Mouse (Mus musculus): Measurements from ENCODE around the gene Rbfox1. TPM values are rescaled to one million over a fixed set of nuclear protein-coding genes. Genes with fewer than 3 reads are reported as not detected.

Gene Rbfox1
- total RNA-seq, 2 experiments from 2014 or later, result 105 to 113 TPM

DNA sequence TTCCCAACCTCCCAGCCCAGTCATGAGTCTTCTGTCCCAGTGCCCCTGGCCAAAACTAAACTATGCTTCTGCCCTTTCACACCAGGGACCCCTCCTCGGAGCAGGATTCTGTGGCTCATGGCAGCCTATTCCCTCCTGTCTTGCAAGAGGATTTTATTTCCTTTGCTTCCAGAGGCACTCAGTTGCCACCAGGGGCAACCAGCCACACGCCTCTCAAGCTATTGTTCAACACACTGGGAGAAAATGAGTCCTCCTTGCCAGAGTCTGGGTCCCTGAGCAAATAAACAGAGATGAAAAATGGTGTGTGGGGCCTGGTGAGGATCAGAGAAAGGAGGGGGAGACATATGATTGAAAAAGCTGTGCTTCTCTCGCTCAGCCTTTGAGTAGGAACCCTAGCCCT lies 327.8 kb downstream of the Rbfox1 start:
- no peak for DNase-seq

DNA sequence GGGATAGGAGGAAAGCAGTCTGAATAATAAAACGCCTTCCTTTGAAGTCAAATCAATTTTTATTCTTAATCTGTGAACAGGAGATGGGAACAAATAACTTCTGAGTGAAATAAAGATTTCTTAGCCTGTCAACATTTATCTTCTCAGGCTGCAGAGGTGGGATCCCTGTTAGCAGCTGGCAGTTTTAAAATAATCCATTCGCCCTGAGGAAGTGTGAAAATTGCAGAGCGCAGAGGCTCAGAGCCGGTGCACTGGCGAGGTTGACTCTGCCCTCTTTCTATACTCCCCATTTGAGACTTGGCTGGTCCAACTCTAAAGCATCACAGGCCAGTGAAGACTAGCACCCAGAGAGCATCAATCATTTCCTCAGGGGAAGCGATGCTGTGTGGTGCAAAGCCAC lies 342.3 kb downstream of the Rbfox1 start:
- no peak for DNase-seq

- no peak for DNase-seq
Measured at GRCm38 (mm10) chr16:6232966-6233365, 347.8 kb downstream of the Rbfox1 start.

GRCm38 (mm10) chr16:6241393-6241792 lies 356.2 kb downstream of the Rbfox1 start:
- no peak for DNase-seq

GRCm38 (mm10) chr16:6242468-6242867 lies 357.3 kb downstream of the Rbfox1 start:
- DNase-seq, result no peak

DNA sequence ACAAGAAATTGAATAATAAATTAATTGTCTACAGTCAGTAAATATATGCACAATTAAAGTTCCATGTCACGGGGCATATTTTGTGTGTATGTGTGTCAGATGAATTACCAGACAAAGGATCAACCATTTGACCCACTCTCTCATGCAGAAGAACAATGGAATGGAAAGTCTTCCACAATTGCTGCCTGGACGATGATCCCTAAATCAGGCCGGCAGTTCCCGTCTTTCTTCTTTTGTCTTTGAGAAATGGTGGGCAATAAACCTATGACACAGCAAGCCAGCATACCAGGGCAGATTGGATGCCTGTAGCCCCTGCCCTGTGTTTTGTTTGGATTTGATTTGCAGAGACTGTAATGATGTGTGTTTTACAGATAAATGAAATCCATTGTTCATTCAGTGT lies 362.4 kb downstream of the Rbfox1 start:
- no peak for DNase-seq

GRCm38 (mm10) chr16:6264557-6264956 lies 379.4 kb downstream of the Rbfox1 start:
- no peak for DNase-seq

DNA sequence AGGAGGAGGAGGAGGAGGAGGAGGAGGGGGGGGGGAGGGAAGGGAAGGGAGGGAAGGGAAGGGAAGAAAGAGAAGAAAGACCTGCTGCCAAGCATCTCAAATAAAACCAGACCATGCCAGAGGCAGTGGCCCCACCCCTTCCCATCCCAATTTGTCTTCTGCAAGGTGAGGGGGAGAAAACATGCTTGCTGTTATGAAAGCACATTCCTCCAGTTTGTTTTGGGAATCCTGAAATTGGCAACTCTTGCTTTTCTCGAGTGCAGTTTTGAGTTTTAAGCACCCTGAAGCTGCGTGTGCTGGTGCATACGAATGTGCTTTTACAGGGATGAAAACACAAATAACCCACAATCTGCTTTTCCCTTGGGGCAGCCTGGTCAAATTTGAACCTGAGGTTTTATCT lies 380.5 kb downstream of the Rbfox1 start:
- no peak for DNase-seq

DNA sequence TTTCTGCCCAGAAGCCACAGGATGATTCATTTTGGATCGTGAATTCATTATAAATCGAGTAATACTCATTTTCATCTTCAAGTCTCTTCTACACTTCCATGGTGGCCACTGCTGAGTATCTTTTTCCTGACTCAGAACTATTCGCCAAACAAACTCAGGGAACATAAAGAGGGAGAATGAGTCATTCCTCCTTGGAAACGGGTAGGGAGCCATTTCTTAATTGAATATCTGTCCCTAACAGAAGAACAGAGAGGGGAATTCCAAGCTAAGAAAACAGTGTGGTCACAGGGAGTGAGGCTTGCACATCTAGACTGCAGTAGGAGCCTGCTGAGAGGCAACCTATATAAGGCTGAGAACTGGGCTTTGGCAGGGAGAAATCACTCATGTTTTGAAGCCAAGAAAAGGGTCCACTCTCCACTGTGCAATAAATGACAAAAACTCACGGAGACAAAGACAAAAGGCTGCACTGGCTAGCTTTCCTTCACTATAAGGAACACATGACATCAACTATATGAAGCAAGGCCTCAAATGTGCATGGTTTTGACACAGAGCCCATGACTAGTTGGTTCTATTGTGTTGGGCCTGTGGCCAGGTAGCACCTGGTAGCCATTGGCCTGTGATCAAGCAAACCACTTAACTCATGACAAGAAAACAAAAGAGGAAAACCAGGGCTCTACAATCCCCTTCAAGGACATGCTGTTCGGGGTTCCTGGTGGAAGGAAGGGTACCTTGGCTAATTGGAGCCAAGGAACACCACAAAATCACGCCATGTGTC lies 386.6 kb downstream of the Rbfox1 start:
- DNase-seq, result no peak

- no peak for DNase-seq
Measured at GRCm38 (mm10) chr16:6283496-6283895, 398.3 kb downstream of the Rbfox1 start.

DNA sequence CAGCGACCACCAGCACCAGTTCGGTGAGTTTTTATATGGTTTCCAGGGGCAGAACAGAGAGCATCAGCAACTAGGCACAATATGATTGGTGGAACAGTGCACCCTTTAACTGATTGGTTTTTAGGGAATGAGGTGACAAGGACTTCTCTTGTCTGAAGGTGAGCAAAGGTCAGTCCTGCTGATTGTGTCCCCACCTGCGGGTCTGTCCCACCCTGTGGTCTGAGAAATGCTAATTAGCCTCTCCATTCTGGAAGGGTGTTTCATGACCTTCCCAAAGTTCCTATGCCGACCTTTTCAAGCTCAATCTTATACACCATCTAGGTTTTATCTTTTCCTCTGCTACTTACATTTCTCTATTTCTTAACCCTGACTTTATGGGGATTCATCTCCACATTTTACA lies 399.2 kb downstream of the Rbfox1 start:
- DNase-seq, result no peak

- DNase-seq, result no peak
Measured at GRCm38 (mm10) chr16:6287699-6288098, 402.5 kb downstream of the Rbfox1 start.

DNA sequence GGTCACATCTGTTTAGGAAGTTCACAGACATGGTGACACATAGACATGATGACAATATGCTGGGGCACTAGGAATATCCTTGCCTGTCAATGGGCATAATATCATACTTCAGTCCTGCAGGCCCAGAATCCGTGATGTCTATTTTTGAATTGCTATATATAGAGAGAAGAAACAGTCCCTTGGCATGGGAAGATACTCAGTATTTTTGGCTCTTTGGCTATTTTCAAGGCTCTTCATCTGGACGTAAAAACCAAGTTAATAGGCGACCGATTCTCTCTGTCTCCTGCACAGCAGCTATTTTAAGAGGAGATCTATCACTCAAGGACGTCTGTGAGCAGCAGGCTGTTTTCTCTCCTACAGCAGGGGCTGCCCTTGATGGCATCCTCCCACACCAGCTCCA lies 415.0 kb downstream of the Rbfox1 start:
- no peak for DNase-seq

GRCm38 (mm10) chr16:6303082-6303481 lies 417.9 kb downstream of the Rbfox1 start:
- no peak for DNase-seq

- no peak for DNase-seq
Measured at GRCm38 (mm10) chr16:6309940-6310339, 424.8 kb downstream of the Rbfox1 start.

DNA sequence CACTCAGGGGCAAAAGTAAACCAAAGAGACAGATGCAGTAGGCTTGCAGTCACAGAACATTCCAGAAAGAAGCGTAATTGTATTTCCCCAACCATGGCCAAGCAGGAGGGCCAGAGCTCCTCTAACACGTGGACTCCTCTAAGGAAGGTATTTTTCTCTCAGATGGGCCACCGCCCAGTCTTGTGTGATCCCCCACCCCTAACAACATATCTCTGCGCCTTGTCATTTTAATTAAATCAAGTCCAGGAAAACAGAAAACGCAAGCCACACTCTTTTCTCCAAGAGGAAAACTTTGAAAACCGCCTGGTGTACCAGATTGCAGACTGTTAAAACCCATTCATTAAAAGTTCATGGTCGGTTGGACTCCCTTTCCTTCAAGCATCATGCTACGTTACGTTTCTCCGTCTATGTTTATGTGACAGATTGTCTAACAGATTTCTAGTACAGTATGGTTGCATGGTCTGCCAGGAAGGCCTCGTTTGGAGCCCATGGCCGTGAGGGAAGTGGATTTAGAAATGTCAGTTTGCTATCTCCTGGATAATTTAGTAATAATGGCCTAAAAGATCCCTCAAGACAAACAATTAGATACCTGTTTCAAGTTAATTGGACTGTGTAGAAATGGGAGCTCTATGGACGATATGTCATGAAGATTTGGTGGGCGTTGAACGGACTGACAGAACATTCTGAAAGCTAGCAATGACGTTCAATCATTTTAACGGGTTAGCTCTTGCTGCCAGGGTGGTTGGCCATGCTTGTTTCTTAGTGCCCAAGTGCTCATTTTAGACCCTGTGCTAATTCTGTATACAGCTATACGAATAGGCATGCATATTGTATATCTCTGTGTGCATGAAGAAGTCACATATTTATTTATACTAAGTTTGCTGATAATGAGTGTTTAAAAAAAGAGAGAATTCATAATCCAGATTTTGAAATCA lies 425.9 kb downstream of the Rbfox1 start:
- no peak for DNase-seq

GRCm38 (mm10) chr16:6313689-6314088 lies 428.5 kb downstream of the Rbfox1 start:
- no peak for DNase-seq

- DNase-seq, result no peak
Measured at GRCm38 (mm10) chr16:6324832-6325231, 439.7 kb downstream of the Rbfox1 start.

DNA sequence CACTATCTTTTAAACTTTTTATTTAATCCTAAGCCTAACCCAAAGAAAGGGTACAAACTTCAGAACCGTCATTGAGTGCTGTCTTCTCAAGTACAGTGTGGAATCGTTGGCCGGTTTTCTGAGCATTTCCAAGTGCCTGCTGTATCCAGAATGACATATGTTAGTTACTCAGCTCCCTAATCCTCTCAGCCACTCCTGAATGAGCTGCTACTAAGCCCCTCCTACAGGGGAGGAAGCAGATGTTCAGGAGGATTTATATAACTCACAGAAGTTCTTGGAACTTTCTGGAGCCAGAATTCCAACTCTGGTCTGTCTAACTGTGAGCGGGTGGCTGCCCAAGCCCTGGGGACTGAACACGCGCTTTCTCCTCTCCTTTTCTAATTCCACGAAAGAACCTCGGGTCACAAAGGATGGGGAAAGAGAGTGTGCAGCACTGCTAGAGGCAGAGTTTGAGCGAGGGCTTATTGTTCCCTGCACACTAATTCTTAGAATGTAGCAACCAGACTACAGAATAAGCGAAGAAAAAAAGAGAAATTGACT lies 446.3 kb downstream of the Rbfox1 start:
- DNase-seq, result no peak

DNA sequence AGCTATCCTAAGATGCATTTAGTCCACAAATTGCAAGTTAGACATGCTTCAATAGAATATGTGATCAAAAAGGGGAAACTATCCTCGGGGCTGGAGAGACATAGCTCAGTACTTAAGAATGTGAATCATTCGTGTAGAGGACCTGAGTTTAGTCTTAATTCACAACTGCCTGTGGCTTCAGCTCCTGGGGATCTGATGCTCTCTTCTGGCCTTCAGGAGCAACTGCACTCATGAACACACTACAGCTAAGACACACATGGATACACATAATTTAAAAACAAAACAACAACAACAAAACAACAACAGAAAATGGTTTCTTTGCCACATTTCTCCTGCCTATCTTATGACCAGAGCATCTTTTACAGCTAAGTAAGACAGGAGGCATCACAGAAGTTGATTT lies 448.1 kb downstream of the Rbfox1 start:
- no peak for DNase-seq

GRCm38 (mm10) chr16:6348103-6348502 lies 462.9 kb downstream of the Rbfox1 start:
- no peak for DNase-seq

DNA sequence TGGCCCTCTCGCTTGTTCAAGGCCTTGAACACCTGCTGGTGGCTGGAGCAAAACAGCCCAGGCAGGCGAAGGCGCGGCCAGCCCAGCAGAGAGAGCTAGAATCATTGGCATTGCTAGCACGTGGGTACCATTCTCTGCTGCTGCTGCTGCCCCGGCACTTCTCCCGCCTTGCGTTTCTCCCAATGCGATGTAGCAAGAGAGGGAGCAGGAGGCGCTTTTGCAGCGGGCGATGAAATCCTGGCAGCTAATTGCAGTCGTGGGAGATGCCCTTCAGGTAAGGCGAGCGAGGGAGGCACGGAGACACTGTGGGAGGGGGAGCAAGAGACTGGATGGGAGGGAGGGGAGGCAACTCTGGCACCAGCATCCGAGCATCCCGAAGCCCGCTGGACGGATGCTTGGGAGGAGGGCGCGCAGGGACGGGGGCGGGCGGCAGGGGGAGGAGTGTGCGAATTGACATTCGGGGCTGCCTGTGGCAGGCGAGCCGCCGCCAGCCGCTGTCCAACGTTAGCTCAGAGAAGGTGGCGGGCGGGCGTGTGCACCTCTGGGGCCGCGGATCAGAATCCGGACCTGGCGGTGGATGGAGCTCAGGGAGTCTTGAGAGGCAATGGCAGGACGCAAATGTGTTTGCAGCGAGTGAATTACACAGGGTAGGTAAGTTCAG lies 463.6 kb downstream of the Rbfox1 start:
- DNase-seq, result no peak

- DNase-seq, result no peak
Measured at GRCm38 (mm10) chr16:6349381-6349780, 464.2 kb downstream of the Rbfox1 start.
